Mouse (Mus musculus): ENCODE results near the gene Gm20695.

GRCm38 (mm10) chr16:3871815-3872214 lies 12.6 kb upstream of the Gm20695 start:
- no peak for TF ChIP-seq POLR2A (IDR thresholded peaks at IDR 0.05; ENCODE audit: borderline replicate concordance, control insufficient read depth, low read depth, low read length)
- no peak for TF ChIP-seq CTCF (IDR thresholded peaks at IDR 0.05; ENCODE audit: control insufficient read depth, insufficient read depth, low read length)
